Mouse (Mus musculus): ENCODE data around the gene Fgf14. TPM values are rescaled to one million over a fixed set of nuclear protein-coding genes. Genes with fewer than 3 reads are reported as not detected.
"Not testable (repeated sequence)": the region's sequence is repeated elsewhere in the genome, so short reads cannot be mapped to it uniquely, and the experiment has no call there.

Gene Fgf14
- total and polyA plus RNA-seq, 3 experiments = not detected

GRCm38 (mm10) chr14:124561544-124561943 is 115.4 kb downstream of the Fgf14 start:
- Histone ChIP-seq H3K9me3 (replicated peaks; ENCODE audit: insufficient read depth, low read length) (no peaks in the 10 kb centered on the region), H3K4me3 (ENCODE audit: control insufficient read depth in 1 of 2, insufficient read depth in 1 of 2, low read depth in 2 of 2, low read length in 2 of 2) (no peak overlapping the region), H3K27me3 (ENCODE audit: control insufficient read depth in 1 of 2, insufficient read depth in 2 of 2, low read length in 2 of 2) (no peaks in the 10 kb centered on the region), H3K79me2 (ENCODE audit: control insufficient read depth, insufficient read depth, low read length, poor library complexity) (no peaks in the 10 kb centered on the region), H3K36me3 (ENCODE audit: control insufficient read depth in 1 of 2, insufficient read depth in 2 of 2, low read length in 2 of 2) (no peaks in the 10 kb centered on the region), H3K27ac (ENCODE audit: control insufficient read depth, low read depth, low read length) (no peak overlapping the region), H3K9ac (ENCODE audit: control insufficient read depth, low read depth, low read length, poor library complexity, severe bottlenecking) (no peak overlapping the region), H3K4me1 (ENCODE audit: control insufficient read depth in 1 of 2, insufficient read depth in 2 of 2, low read length in 2 of 2) (no peaks in the 10 kb centered on the region)
- DNase-seq (ENCODE audit: low read depth, low spot score) = no peak
- TF ChIP-seq ZMIZ1 (IDR thresholded peaks at IDR 0.05; ENCODE audit: low read depth, low read length) (no peak), ZKSCAN1 (IDR thresholded peaks at IDR 0.05; ENCODE audit: low read depth, low read length) (no peak), KAT2A (conservative IDR thresholded peaks at IDR 0.05; ENCODE audit: low read depth, low read length) (no peak), USF1 (IDR thresholded peaks at IDR 0.05; ENCODE audit: low read depth, low read length) (no peak), CHD1 (IDR thresholded peaks at IDR 0.05; ENCODE audit: low read depth, low read length) (no peak), GABPA (IDR thresholded peaks at IDR 0.05; ENCODE audit: low read depth, low read length) (no peak), TAL1 (IDR thresholded peaks at IDR 0.05; ENCODE audit: low read length) (no peak), ZC3H11A (IDR thresholded peaks at IDR 0.05; ENCODE audit: low read depth, low read length) (no peak), USF2 (IDR thresholded peaks at IDR 0.05; ENCODE audit: borderline replicate concordance in 1 of 2, insufficient read depth in 1 of 2, low read depth in 1 of 2, low read length in 2 of 2) (no peak), GATA1 (IDR thresholded peaks at IDR 0.05; ENCODE audit: low read depth, low read length) (no peak), SMC3 (IDR thresholded peaks at IDR 0.05; ENCODE audit: low read depth, low read length) (no peak), TBP (IDR thresholded peaks at IDR 0.05; ENCODE audit: low read depth, low read length) (no peak), UBTF (IDR thresholded peaks at IDR 0.05; ENCODE audit: borderline replicate concordance, insufficient read depth, low read depth, low read length) (no peak), MAFK (IDR thresholded peaks at IDR 0.05; ENCODE audit: borderline replicate concordance, low read depth, low read length) (no peak), MYC (IDR thresholded peaks at IDR 0.05; ENCODE audit: low read depth, low read length) (no peak), ETS1 (IDR thresholded peaks at IDR 0.05; ENCODE audit: low read depth, low read length) (no peak)

DNA sequence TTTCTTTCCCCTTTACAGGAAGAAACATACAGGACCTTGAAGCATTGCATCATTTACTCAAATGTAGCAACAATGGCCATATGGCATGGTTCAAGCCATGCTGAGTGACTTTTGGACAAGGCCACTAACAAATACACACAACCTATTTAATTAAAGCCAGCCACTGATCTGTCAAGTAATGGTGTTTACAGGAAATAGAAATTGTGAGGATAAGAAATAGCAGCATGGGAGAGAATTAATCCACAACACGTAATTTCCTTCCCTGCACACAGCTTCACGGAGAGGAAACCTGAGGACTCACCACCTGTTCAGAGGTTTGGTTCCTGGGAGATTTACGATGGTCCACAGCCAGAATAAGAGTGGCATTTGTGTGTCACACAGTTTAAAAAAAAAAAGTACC is 140.8 kb downstream of the Fgf14 start:
- no peak for TF ChIP-seq ETS1 (IDR thresholded peaks at IDR 0.05; ENCODE audit: low read depth, low read length)
- no peak for TF ChIP-seq JUND (IDR thresholded peaks at IDR 0.05; ENCODE audit: low read depth, low read length)
- TF ChIP-seq HCFC1 (IDR thresholded peaks at IDR 0.05; ENCODE audit: low read depth, low read length) = no peak
- no peak for TF ChIP-seq GABPA (IDR thresholded peaks at IDR 0.05; ENCODE audit: low read depth, low read length)
- TF ChIP-seq GATA1 (IDR thresholded peaks at IDR 0.05; ENCODE audit: low read depth, low read length) = no peak
- no peak for TF ChIP-seq MAFK (IDR thresholded peaks at IDR 0.05; ENCODE audit: borderline replicate concordance, low read depth, low read length)
- no peak for TF ChIP-seq TBP (IDR thresholded peaks at IDR 0.05; ENCODE audit: low read depth, low read length)
- TF ChIP-seq SIN3A (IDR thresholded peaks at IDR 0.05; ENCODE audit: low read length) = no peak
- TF ChIP-seq RCOR1 (IDR thresholded peaks at IDR 0.05; ENCODE audit: low read depth, low read length) = no peak
- Histone ChIP-seq H3K4me1 (ENCODE audit: control insufficient read depth in 1 of 2, insufficient read depth in 2 of 2, low read length in 2 of 2) (no peaks in the 10 kb centered on the region), H3K4me3 (ENCODE audit: control insufficient read depth in 1 of 2, insufficient read depth in 1 of 2, low read depth in 2 of 2, low read length in 2 of 2) (no peak overlapping the region), H3K27ac (ENCODE audit: control insufficient read depth, low read depth, low read length) (no peak overlapping the region), H3K9ac (ENCODE audit: control insufficient read depth, low read depth, low read length, poor library complexity, severe bottlenecking) (no peak overlapping the region), H3K27me3 (ENCODE audit: control insufficient read depth in 1 of 2, insufficient read depth in 2 of 2, low read length in 2 of 2) (no peaks in the 10 kb centered on the region), H3K9me3 (replicated peaks; ENCODE audit: insufficient read depth, low read length) (no peaks in the 10 kb centered on the region), H3K79me2 (ENCODE audit: control insufficient read depth, insufficient read depth, low read length, poor library complexity) (no peaks in the 10 kb centered on the region), H3K36me3 (ENCODE audit: control insufficient read depth in 1 of 2, insufficient read depth in 2 of 2, low read length in 2 of 2) (no peaks in the 10 kb centered on the region)
- no peak for DNase-seq (ENCODE audit: low read depth, low spot score)

DNA sequence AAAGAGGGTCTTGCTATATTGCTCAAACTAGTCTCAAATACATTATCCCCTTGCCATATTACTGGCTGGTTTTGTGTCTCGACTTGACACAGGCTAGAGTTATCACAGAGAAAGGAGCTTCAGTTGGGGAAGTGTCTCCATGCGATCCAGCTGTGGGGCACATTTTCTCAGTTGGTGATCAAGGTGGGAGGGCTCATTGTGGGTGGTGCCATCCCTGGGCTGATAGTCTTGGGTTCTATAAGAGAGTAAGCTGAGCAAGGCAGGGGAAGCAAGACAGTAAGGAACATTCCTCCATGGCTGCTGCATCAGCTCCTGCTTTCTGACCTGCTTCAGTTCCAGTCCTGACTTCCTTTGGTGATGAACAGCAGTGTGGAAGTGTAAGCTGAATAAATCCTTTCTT is 141.6 kb downstream of the Fgf14 start:
- not testable (repeated sequence) for DNase-seq (ENCODE audit: low read depth, low spot score); H3K79me2 ChIP-seq (ENCODE audit: control insufficient read depth, insufficient read depth, low read length, poor library complexity); H3K27ac ChIP-seq (ENCODE audit: control insufficient read depth, low read depth, low read length); H3K9me3 ChIP-seq (replicated peaks; ENCODE audit: insufficient read depth, low read length); H3K27me3 ChIP-seq (ENCODE audit: control insufficient read depth in 1 of 2, insufficient read depth in 2 of 2, low read length in 2 of 2); H3K4me3 ChIP-seq (ENCODE audit: control insufficient read depth in 1 of 2, insufficient read depth in 1 of 2, low read depth in 2 of 2, low read length in 2 of 2); H3K9ac ChIP-seq (ENCODE audit: control insufficient read depth, low read depth, low read length, poor library complexity, severe bottlenecking); H3K36me3 ChIP-seq (ENCODE audit: control insufficient read depth in 1 of 2, insufficient read depth in 2 of 2, low read length in 2 of 2); H3K4me1 ChIP-seq (ENCODE audit: control insufficient read depth in 1 of 2, insufficient read depth in 2 of 2, low read length in 2 of 2)

Data from MEL (cell line).